Mouse (Mus musculus) stomach, postnatal 0 days (tissue): ENCODE measurements around the gene Gskip.

ENCODE experiments used
- CTCF ChIP-seq: IDR thresholded peaks from 2 replicates; pipeline ENCODE4 v1.5.1; 2016; ENCODE audit warnings: antibody characterized with exemption, low read depth, mild to moderate bottlenecking, moderate library complexity
- EP300 ChIP-seq: optimal IDR thresholded peaks from 2 replicates; pipeline ENCODE3; 2016; ENCODE audit warnings: antibody characterized with exemption

- TF ChIP-seq EP300 (no peak), CTCF (no peak)
These were observed 6.4 kb upstream of the Gskip start for GRCm38 (mm10) chr12:105678211-105678610.
